Mouse (Mus musculus) intestine, embryonic 14.5 days (tissue): ENCODE data around the gene Gm9774. TPM values are rescaled to one million over a fixed set of nuclear protein-coding genes. Genes with fewer than 3 reads are reported as not detected.

Experiments
- ATAC-seq: fragments of 200-750 bp; cut with Nextera tagmentation; replicated peaks from 2 replicates; pipeline ENCODE4 v1.8.0; 2017; ENCODE audit warnings: low read depth, moderate number of reproducible peaks, moderate TSS enrichment, moderate library complexity; ENCODE audit not compliant: low FRiP score, low TSS enrichment
- DNase-seq: peaks from one replicate; pipeline ENCODE4 v3.0.0-alpha.2; 2018; ENCODE audit warnings: low spot score
- H3K27ac ChIP-seq: fragments of 300-500 bp; sonication (generic); 2 replicates; pipeline ENCODE4 v1.5.1; 2014; ENCODE audit warnings: low read depth, mild to moderate bottlenecking, control low read depth
- H3K27me3 ChIP-seq: fragments of 300-500 bp; sonication (generic); replicated peaks from 2 replicates; pipeline ENCODE4 v1.6.1; 2014; ENCODE audit warnings: low read length, control low read depth; ENCODE audit not compliant: control insufficient read depth, insufficient read depth
- H3K36me3 ChIP-seq: fragments of 300-500 bp; sonication (generic); 2 replicates; pipeline ENCODE4 v1.6.1; 2014; ENCODE audit warnings: low read length, control low read depth; ENCODE audit not compliant: control insufficient read depth, insufficient read depth
- H3K4me1 ChIP-seq: fragments of 300-500 bp; sonication (generic); replicated peaks from 2 replicates; pipeline ENCODE4 v1.6.1; 2014; ENCODE audit warnings: low read length, control low read depth, mixed read lengths; ENCODE audit not compliant: control insufficient read depth, insufficient read depth
- H3K4me2 ChIP-seq: fragments of 300-500 bp; sonication (generic); 2 replicates; pipeline ENCODE4 v1.6.1; 2014; ENCODE audit warnings: low read length
- H3K4me3 ChIP-seq: fragments of 300-500 bp; sonication (generic); 2 replicates; pipeline ENCODE4 v1.5.1; 2014; ENCODE audit warnings: low read depth, low read length, control low read depth, mixed read lengths
- H3K9ac ChIP-seq: fragments of 300-500 bp; sonication (generic); 2 replicates; pipeline ENCODE4 v1.6.1; 2014; ENCODE audit warnings: mild to moderate bottlenecking, low read length
- H3K9me3 ChIP-seq: fragments of 300-500 bp; sonication (generic); 2 replicates; pipeline ENCODE4 v1.6.1; 2016; ENCODE audit warnings: low read length, control low read depth; ENCODE audit not compliant: control insufficient read depth
- WGBS: fragments of 180-500 bp; shearing (Covaris S2); extraction: QIAGEN DNeasy Blood & Tissue Kit; methylation state at CpG from one replicate; pipeline ENCODE4 v1.1.7; 2014; 5-methylcytosine and 5-hydroxymethylcytosine counted together
- polyA plus RNA-seq: library from polyadenylated mRNA; unstranded; fragments of >200 nt; fragmentation: Nextera tagmentation; extraction: Ambion mirVana; gene quantifications from 2 replicates; pipeline ENCODE4 v1.2.1, GENCODE M21; 2014

Gm9774 gene
- polyA plus RNA-seq, 1 experiment from 2014 or later, result 5.1 TPM

GRCm38 (mm10) chr3:92417782-92418181 is 11.4 kb downstream of the Gm9774 start, which contains the start of gene Sprr2j-ps:
Sprr2j-ps (plus strand) TSS chr3:92418082.
- ATAC-seq (no peak), DNase-seq (no peak)
- no peaks in the 10 kb centered on the region for H3K27me3 ChIP-seq
- no peaks in the 10 kb centered on the region for H3K4me1 ChIP-seq
- 89% methylated on average over 2 of the region's 2 CpGs for WGBS
- H3K4me2 ChIP-seq, result no peak within 1 kb of the TSS
- no peaks in the 10 kb centered on the region for H3K36me3 ChIP-seq
- H3K27ac ChIP-seq, result no peak within 1 kb of the TSS
- no peaks in the 10 kb centered on the region for H3K9me3 ChIP-seq
- H3K4me3 ChIP-seq, result no peak within 1 kb of the TSS
- no peak within 1 kb of the TSS for H3K9ac ChIP-seq

- ATAC-seq, result no peak
- no peak for DNase-seq
- no peak within 1 kb of the TSS for H3K9ac ChIP-seq
- no peak within 1 kb of the TSS for H3K4me2 ChIP-seq
- no peaks in the 10 kb centered on the region for H3K36me3 ChIP-seq
- no peaks in the 10 kb centered on the region for H3K4me1 ChIP-seq
- H3K9me3 ChIP-seq, result no peaks in the 10 kb centered on the region
- H3K27me3 ChIP-seq, result no peaks in the 10 kb centered on the region
- no peak within 1 kb of the TSS for H3K4me3 ChIP-seq
- no peak within 1 kb of the TSS for H3K27ac ChIP-seq
- 93% methylated on average over 2 of the region's 2 CpGs for WGBS
These were observed 21.5 kb downstream of the Gm9774 start, which contains the start of gene Sprr2i for GRCm38 (mm10) chr3:92407691-92408090. Sprr2i (plus strand) TSS chr3:92407991.

- H3K9me3 ChIP-seq, result no peaks in the 10 kb centered on the region
- H3K9ac ChIP-seq, result no peak overlapping the region
- H3K27me3 ChIP-seq, result no peaks in the 10 kb centered on the region
- H3K4me1 ChIP-seq, result no peaks in the 10 kb centered on the region
- ATAC-seq (no peak), DNase-seq (no peak)
- no peaks in the 10 kb centered on the region for H3K36me3 ChIP-seq
- no peak overlapping the region for H3K4me2 ChIP-seq
- WGBS, result 50% methylated on average over 1 of the region's 1 CpGs
- H3K4me3 ChIP-seq, result no peak overlapping the region
- H3K27ac ChIP-seq, result no peak overlapping the region
These were observed 34.9 kb downstream of the Gm9774 start for GRCm38 (mm10) chr3:92394301-92394700.

- 90% methylated on average over 1 of the region's 1 CpGs for WGBS
- Histone ChIP-seq H3K27me3 (no peaks in the 10 kb centered on the region), H3K4me3 (no peak within 1 kb of the TSS), H3K36me3 (no peaks in the 10 kb centered on the region), H3K9me3 (no peaks in the 10 kb centered on the region), H3K4me2 (no peak within 1 kb of the TSS), H3K4me1 (no peaks in the 10 kb centered on the region), H3K27ac (no peak within 1 kb of the TSS), H3K9ac (no peak within 1 kb of the TSS)
- ATAC-seq (no peak), DNase-seq (no peak)
These were observed 43.8 kb downstream of the Gm9774 start, which contains the start of gene Sprr2h for GRCm38 (mm10) chr3:92385385-92385784. Sprr2h (plus strand) TSS chr3:92385685.

Other genes starting within 250 kb of the Gm9774 start
- 0.66 and 0.74 TPM in 2 replicates for gene Sprr2a1, start 213.6 kb downstream of the Gm9774 start, polyA plus RNA-seq
- gene Sprr2a2, start 213.5 kb downstream of the Gm9774 start, polyA plus RNA-seq, result 30.5 and 45.1 TPM in 2 replicates
- gene Sprr2a3, start 144.0 kb downstream of the Gm9774 start, polyA plus RNA-seq, result 3.8 and 6.4 TPM in 2 replicates
- gene Sprr2b, start 112.8 kb downstream of the Gm9774 start, polyA plus RNA-seq, result not detected in 2 replicates
- gene Sprr2d, start 90.3 kb downstream of the Gm9774 start, polyA plus RNA-seq, result not detected in 2 replicates
- not detected in 2 replicates for gene Sprr2e, start 77.3 kb downstream of the Gm9774 start, polyA plus RNA-seq
- gene Sprr2f, start 64.2 kb downstream of the Gm9774 start, polyA plus RNA-seq, result not detected in 2 replicates
- not detected in 2 replicates for gene Sprr2h, start 43.7 kb downstream of the Gm9774 start, polyA plus RNA-seq
- gene Sprr2i, start 21.4 kb downstream of the Gm9774 start, polyA plus RNA-seq, result not detected in 2 replicates
- gene Sprr2j-ps, start 11.3 kb downstream of the Gm9774 start, polyA plus RNA-seq, result not detected in 2 replicates
- gene Sprr2k, start 3.2 kb upstream of the Gm9774 start, polyA plus RNA-seq, result 0.30 and 0.31 TPM in 2 replicates
- gene Sprr1b, start 9.4 kb upstream of the Gm9774 start, polyA plus RNA-seq, result not detected in 2 replicates
- not detected in 2 replicates for gene Sprr3, start 29.3 kb upstream of the Gm9774 start, polyA plus RNA-seq
- gene Sprr1a, start 56.5 kb upstream of the Gm9774 start, polyA plus RNA-seq, result 1.0 and 1.5 TPM in 2 replicates
- gene Sprr4, start 71.1 kb upstream of the Gm9774 start, polyA plus RNA-seq, result not detected in 2 replicates
- not detected in 2 replicates for gene 2310046K23Rik, start 105.1 kb upstream of the Gm9774 start, polyA plus RNA-seq
- gene Ivl, start 144.3 kb upstream of the Gm9774 start, polyA plus RNA-seq, result 0.27 TPM in 1 of 2 replicates, not detected in the other
- gene Smcp, start 159.6 kb upstream of the Gm9774 start, polyA plus RNA-seq, result not detected in 2 replicates
- gene 2210017I01Rik, start 178.1 kb upstream of the Gm9774 start, polyA plus RNA-seq, result not detected in 2 replicates
- gene Lce6a, start 192.2 kb upstream of the Gm9774 start, polyA plus RNA-seq, result not detected in 2 replicates
- not detected in 2 replicates for gene Lce1a1, start 218.9 kb upstream of the Gm9774 start, polyA plus RNA-seq
- gene Lce1b, start 227.5 kb upstream of the Gm9774 start, polyA plus RNA-seq, result not detected in 2 replicates
- gene Lce1a2, start 240.9 kb upstream of the Gm9774 start, polyA plus RNA-seq, result not detected in 2 replicates
- gene Lce1c, start 249.8 kb upstream of the Gm9774 start, polyA plus RNA-seq, result not detected in 2 replicates